Mouse (Mus musculus): ENCODE data around the gene Rnf152.
A peak's percentile ranks its signal among the peaks of the same experiment; 100 is the strongest.

Gene Rnf152

DNA sequence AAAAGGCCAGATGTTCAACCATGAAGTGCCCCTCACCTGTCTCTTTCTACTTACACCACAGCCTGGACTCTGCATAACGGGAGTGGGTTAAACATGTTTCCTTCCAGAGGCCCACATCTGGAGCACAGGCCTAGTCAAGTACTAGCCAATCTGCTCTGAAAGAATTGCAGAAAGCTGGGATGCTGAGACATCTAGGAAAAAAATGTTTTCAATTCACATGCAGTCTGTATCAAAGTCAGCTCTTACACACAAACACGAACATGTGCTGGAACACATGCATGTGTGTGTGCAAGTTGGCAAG lies 44.0 kb downstream of the Rnf152 start:
- no peak for DNase-seq (ENCODE audit: low read depth, low spot score)

DNA sequence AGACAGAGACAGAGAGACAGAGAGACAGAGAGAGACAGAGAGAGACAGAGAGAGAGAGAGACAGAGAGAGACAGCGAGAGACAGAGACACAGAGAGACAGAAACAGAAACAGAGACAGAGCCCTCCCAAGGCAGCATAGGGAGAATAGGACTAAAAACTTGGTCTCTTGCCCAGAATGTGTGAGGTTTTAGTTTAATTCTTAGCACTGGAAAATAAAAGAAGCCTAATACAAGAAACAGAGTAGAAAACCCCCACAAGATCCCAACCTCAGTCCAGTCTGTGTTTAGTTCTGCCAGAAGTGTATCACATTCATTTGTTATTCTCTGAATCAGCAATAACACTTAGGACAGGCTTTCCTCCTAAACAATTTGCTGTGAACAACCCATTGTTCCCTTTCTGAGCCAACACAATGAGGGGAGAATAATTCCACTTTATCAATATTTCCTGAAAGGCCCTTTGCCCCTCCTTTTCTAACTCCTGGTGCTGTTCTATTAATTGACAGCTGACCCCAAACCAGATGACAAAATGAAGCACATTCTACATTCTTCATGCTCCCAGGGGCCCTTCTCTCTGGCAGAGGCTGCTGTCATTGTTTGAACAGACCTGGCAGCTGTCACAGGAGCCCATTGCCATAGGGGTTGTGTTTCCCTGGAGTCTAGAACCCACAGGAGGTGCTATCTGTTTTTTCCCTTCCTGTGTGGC lies 44.5 kb downstream of the Rnf152 start:
- DNase-seq (ENCODE audit: low read depth, low spot score): no peak

DNA sequence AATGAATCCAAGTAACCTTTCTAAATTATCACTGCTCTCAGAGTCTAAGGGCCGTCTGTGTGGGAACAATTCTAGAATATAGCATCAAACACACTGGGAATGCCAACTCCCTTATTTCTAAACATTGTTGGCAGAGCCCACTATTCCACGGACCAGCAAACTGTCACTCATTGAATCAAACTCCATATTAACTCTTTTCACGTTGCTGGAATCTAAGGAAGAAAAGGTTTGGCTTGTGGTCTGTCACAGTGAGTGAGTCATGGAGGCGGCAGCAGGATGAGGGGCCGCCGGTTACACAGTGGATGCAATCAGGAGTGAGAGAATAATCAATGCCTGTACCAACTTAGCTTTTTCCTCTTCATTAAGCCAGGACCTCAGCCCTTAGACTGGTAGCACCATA lies 54.3 kb downstream of the Rnf152 start:
- DNase-seq (ENCODE audit: low read depth, low spot score): no peak

- no peak for DNase-seq (ENCODE audit: low read depth, low spot score)
Observed at GRCm38 (mm10) chr1:105301764-105302163, 54.7 kb downstream of the Rnf152 start.

GRCm38 (mm10) chr1:105291859-105292258 lies 64.7 kb downstream of the Rnf152 start:
- DNase-seq (ENCODE audit: low read depth, low spot score): no peak

- no peak for DNase-seq (ENCODE audit: low read depth, low spot score)
Observed at GRCm38 (mm10) chr1:105287536-105287935, 69.0 kb downstream of the Rnf152 start.

DNA sequence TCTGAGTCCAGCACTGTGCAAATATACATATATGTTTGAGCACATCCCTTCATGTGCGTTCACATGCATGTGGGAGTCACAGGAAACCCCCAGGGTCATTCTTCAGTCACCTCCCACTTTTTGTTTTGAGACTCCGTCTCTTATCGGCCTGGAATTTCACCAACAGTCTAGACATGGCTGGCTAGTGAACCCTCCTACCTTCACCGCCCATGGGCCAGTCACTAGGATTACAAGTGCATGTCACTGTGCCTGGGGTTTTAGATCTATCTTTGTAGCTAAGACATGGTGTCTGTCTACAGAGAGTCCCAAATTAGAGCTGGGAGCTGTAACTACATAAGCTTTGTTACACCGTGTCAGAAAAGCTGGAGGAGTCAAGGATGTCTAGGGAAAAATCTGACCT lies 69.6 kb downstream of the Rnf152 start:
- no peak for DNase-seq (ENCODE audit: low read depth, low spot score)

DNA sequence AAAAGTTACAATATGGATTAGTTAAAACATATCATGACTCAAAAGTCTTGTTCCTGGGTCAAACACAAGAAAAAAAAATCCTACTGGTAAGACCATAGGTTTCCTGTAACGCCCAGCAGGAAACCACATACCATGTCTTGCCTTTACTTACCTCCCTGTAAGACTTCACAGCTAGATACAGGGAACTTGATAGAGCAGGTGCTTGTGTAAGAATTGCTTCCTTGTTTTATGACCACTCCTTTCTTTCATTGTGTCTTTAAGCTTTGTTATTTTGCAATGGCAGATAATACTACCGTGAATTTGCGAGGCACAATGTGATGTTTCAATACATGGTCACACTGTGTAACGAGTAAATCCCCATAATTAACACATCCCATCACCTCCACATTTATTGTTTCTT lies 71.5 kb downstream of the Rnf152 start:
- no peak for DNase-seq (ENCODE audit: low read depth, low spot score)

DNA sequence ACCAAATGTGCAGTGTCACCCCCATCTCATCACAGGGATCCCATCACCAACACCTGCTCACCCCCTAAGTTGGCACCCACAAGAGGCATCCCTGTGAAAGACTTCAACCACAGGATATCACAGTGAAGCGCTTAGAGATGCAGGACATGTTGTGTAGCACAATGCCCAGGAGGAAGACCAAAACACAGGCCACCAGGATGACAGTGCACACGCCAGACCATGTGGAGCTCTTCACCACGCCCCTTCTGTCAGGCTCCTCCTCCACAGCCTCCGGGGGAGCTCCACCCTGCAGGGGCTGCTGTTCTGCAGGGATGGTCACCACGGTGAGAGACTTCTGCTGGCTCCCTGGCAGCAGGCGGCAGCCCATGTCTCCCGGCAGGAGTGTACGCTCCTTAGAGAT lies 72.4 kb downstream of the Rnf152 start:
- no peak for DNase-seq (ENCODE audit: low read depth, low spot score)

- DNase-seq (ENCODE audit: low read depth, low spot score): no peak
Observed at GRCm38 (mm10) chr1:105281277-105281676, 75.2 kb downstream of the Rnf152 start.

- DNase-seq (ENCODE audit: low read depth, low spot score): no peak
Observed at GRCm38 (mm10) chr1:105280160-105280559, 76.3 kb downstream of the Rnf152 start.

DNA sequence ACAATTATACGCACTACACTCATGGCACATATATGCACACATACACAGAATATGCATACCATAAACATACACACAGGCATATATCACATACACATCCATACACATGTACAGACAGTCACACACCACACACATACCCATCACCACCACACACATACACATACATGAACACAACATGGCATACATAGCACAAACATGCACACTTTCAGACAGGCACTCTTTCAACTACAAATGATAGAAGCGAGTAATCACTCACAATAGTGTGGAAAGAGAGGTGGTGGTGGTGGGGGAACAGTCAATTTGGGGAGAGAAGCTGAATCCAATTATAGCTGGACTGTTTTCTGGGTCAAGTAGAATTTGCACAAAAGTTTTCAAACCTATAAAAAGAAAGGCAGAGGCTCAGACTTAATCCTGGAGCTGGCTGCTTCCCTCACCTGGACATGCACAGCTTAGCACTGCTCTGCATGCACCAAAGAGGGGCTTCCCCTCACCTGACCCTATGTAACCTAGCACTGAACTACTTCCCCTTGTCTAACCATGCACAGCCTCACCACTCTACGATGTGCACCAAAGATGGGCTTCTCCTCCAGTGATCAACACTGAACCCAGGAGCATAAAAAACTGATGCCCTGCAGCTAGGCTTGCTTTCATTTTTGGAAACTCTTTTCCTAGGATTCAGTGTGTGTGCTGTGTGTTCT lies 81.9 kb downstream of the Rnf152 start:
- peak; percentile 71 for DNase-seq (ENCODE audit: low read depth, low spot score)

GRCm38 (mm10) chr1:105271104-105271503 lies 85.4 kb downstream of the Rnf152 start:
- DNase-seq (ENCODE audit: low read depth, low spot score): no peak

- DNase-seq (ENCODE audit: low read depth, low spot score): no peak
Observed at GRCm38 (mm10) chr1:105263283-105264033, 93.1 kb downstream of the Rnf152 start.

GRCm38 (mm10) chr1:105260200-105260599 lies 96.3 kb downstream of the Rnf152 start:
- no peak for DNase-seq (ENCODE audit: low read depth, low spot score)

DNA sequence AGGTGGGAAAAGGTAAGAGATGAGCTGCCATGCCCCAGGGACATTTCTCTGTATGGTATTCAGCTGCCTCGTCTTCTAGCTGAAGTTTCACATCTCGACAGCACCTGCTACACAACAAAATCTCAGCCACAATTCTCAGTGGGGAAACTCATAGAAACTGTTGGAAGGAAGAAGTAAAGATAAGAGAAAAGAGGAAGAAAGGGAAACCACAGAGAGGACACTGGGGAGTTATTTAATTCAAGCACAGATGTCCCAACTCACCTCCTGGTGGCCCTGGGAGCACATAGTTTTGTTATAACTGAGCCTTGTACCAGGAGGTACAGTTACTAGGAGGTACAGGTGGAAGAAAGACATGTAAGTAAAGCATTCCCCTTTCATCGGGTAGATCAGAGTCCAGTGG lies 99.3 kb downstream of the Rnf152 start:
- DNase-seq (ENCODE audit: low read depth, low spot score): peak; percentile 35

DNA sequence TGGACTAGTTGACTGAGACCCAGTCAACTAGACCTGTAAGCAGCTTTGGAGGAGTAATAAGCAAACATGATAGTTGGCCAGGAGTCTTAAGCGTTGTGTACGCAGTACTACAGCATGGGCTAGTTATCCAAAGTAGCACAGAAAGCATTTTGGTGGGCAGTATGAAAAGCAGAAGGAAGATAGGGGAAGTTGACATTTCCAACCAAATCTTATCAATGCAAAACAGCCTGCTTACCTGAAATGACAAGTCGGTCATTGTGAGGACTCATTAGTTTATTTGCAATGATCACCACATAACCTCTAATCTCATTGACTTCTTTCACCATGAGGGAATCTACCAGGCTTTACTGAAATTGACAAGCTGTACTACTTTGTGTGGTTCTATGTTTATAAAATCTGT lies 107.3 kb downstream of the Rnf152 start:
- DNase-seq (ENCODE audit: low read depth, low spot score): no peak

- DNase-seq (ENCODE audit: low read depth, low spot score): no peak
Observed at GRCm38 (mm10) chr1:105246651-105247050, 109.9 kb downstream of the Rnf152 start.

DNA sequence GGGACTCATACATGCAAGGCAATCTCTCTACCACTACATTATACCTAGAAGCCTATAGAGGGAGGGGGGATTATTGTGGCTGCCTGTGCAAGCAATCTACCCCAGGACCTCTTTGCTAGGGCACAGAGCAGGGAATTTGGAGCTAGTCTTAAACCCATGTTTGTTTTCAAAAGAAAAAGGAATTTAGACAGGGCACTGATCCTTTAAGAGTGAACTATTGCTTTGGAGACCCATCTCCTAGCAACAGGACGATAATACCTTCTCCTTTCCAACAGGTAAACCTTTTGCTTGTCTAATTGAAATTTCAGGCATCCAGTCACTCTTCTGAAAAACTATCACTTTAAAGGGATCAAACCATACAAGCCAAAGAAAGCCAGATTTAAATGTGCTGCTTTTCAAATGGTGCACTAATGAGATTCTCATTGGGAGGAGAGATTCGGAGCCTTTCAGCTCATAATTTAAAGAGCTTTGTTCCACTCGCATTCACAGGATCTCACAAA lies 110.4 kb downstream of the Rnf152 start:
- no peak for DNase-seq (ENCODE audit: low read depth, low spot score)

- DNase-seq (ENCODE audit: low read depth, low spot score): no peak
Observed at GRCm38 (mm10) chr1:105243359-105244142, 113.0 kb downstream of the Rnf152 start.

DNA sequence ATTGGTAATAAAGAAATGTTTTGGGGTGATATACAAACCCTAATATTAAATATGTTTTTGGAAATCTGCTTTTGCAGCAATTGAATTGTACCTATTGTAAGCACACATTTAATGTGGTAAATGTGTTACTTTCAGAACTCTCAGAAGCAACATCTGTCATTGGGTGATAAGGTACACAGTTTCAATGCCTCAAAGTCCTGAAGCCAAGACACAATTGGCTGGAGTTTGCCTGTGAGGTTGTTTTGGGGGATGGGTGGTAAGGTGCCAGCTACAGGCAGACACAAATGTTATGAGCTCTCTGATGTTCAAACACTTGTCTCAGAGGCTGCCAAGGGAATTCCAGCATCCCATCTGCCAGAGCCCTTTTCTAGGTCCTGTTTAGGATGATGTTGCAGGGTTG lies 116.3 kb downstream of the Rnf152 start:
- no peak for DNase-seq (ENCODE audit: low read depth, low spot score)

Measured in A20 (cell line).